Mouse (Mus musculus): ENCODE measurements at regions not wholly inside any gene's neighbourhood (a gene's known extent, or its start where the extent isn't known, plus 50 kb on each side); places are given as distances from the start of the nearest gene placed in this dataset.

- Histone ChIP-seq H3K36me3 (no peaks in the 10 kb centered on the region), H3K27me3 (no peaks in the 10 kb centered on the region), H3K9ac (peak overlapping the region; percentile 6; the same call in 1 of the 2 replicates), H3K4me1 (replicated peaks) (peaks cover 12% of the 10 kb centered on the region), H3K4me2 (peak overlapping the region; percentile 48), H3K27ac (replicated peaks) (peak overlapping the region; percentile 78), H3K4me3 (peak overlapping the region; percentile 3; the same call in 1 of the 2 replicates), H3K9me3 (no peaks in the 10 kb centered on the region)
- ATAC-seq (ENCODE audit: low FRiP score, low read depth), result peak; percentile 93
- WGBS, result 19% methylated on average over 19 of the region's 19 CpGs
Measured at GRCm38 (mm10) chr13:84404566-84405194, 182.6 kb downstream of the Tmem161b start.

DNA sequence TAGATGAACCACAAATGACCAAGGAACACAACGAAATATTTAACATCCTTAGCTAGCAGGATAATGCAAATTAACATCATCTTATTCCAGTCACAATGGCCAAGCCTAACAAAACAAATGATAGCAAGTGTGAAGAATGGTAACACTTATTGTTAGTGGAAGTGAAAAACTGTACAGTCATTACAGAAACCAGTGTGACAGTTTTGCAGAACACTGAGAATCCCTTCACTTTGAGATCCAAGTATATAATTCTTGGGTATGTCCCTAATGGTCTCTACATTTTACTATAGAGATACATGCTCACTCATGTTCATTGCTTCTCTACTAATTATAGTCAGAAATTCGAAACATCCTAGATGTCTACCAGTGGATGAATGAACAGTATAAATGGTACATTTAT is 212.3 kb downstream of the Tmem161b start:
- Histone ChIP-seq H3K9ac (no peak overlapping the region), H3K36me3 (no peaks in the 10 kb centered on the region)

GRCm38 (mm10) chr13:84437586-84438443 is 215.7 kb downstream of the Tmem161b start:
- Histone ChIP-seq H3K9me3 (no peaks in the 10 kb centered on the region), H3K4me3 (no peak overlapping the region), H3K27me3 (no peaks in the 10 kb centered on the region), H3K27ac (replicated peaks) (no peak overlapping the region), H3K9ac (no peak overlapping the region), H3K4me2 (no peak overlapping the region), H3K36me3 (no peaks in the 10 kb centered on the region), H3K4me1 (replicated peaks) (no peaks in the 10 kb centered on the region)
- no peak for ATAC-seq (ENCODE audit: low FRiP score, low read depth)
- 55% methylated on average over 5 of the region's 5 CpGs for WGBS

More for the DNA sequence above, 212.3 kb downstream of the Tmem161b start:
- ATAC-seq (ENCODE audit: low FRiP score, low read depth), result no peak
- H3K4me2 ChIP-seq, result no peak overlapping the region
- H3K27me3 ChIP-seq, result no peaks in the 10 kb centered on the region
- no peaks in the 10 kb centered on the region for H3K9me3 ChIP-seq
- no peak overlapping the region for H3K4me3 ChIP-seq
- no peak overlapping the region for H3K27ac ChIP-seq (replicated peaks)
- WGBS, result 86% methylated on average over 2 of the region's 2 CpGs
- H3K4me1 ChIP-seq (replicated peaks), result no peaks in the 10 kb centered on the region

GRCm38 (mm10) chr13:84438444-84438766 is 216.3 kb downstream of the Tmem161b start:
- no peaks in the 10 kb centered on the region for H3K9me3 ChIP-seq
- no peaks in the 10 kb centered on the region for H3K36me3 ChIP-seq
- no peaks in the 10 kb centered on the region for H3K4me1 ChIP-seq (replicated peaks)
- H3K27ac ChIP-seq (replicated peaks), result no peak overlapping the region
- WGBS, result 70% methylated on average over 2 of the region's 2 CpGs
- ATAC-seq (ENCODE audit: low FRiP score, low read depth), result no peak
- no peak overlapping the region for H3K9ac ChIP-seq
- no peak overlapping the region for H3K4me3 ChIP-seq
- no peak overlapping the region for H3K4me2 ChIP-seq
- no peaks in the 10 kb centered on the region for H3K27me3 ChIP-seq

- H3K9ac ChIP-seq, result no peak overlapping the region
- H3K27me3 ChIP-seq, result no peaks in the 10 kb centered on the region
- no peaks in the 10 kb centered on the region for H3K36me3 ChIP-seq
- H3K9me3 ChIP-seq, result no peaks in the 10 kb centered on the region
- H3K4me3 ChIP-seq, result no peak overlapping the region
- ATAC-seq (ENCODE audit: low FRiP score, low read depth), result peak; percentile 69; the same call in 1 of the 2 replicates
- H3K27ac ChIP-seq (replicated peaks), result peak overlapping the region; percentile 70
- 39% methylated on average over 2 of the region's 2 CpGs for WGBS
- H3K4me1 ChIP-seq (replicated peaks), result no peaks in the 10 kb centered on the region
- no peak overlapping the region; the same call in 1 of the 2 replicates for H3K4me2 ChIP-seq
Measured at GRCm38 (mm10) chr13:84448514-84448913, 226.4 kb downstream of the Tmem161b start.

GRCm38 (mm10) chr13:84449001-84449551 is 227.0 kb downstream of the Tmem161b start:
- H3K4me2 ChIP-seq, result peak overlapping the region; percentile 14; the same call in 1 of the 2 replicates
- H3K27ac ChIP-seq (replicated peaks), result peak overlapping the region; percentile 70; the same call in 1 of the 2 replicates
- no peak overlapping the region for H3K4me3 ChIP-seq
- no peaks in the 10 kb centered on the region for H3K4me1 ChIP-seq (replicated peaks)
- WGBS, result 22% methylated on average over 6 of the region's 6 CpGs
- H3K27me3 ChIP-seq, result no peaks in the 10 kb centered on the region
- H3K36me3 ChIP-seq, result no peaks in the 10 kb centered on the region
- peak; percentile 98 for ATAC-seq (ENCODE audit: low FRiP score, low read depth)
- no peak overlapping the region for H3K9ac ChIP-seq
- no peaks in the 10 kb centered on the region for H3K9me3 ChIP-seq

Measured in hindbrain, embryonic 15.5 days (tissue).